Mouse (Mus musculus) frontal cortex, adult 2 months (tissue): Measurements from ENCODE around the gene Rbms2. TPM values are rescaled to one million over a fixed set of nuclear protein-coding genes. Genes with fewer than 3 reads are reported as not detected.
A peak's percentile ranks its signal among the peaks of the same experiment; 100 is the strongest.
"Not testable (repeated sequence)": the region's sequence is repeated elsewhere in the genome, so short reads cannot be mapped to it uniquely, and the experiment has no call there.

Experiments
- DNase-seq, 2 experiments: peaks; one replicate each; pipeline ENCODE4 v3.0.0; 2022; ENCODE audit warnings: low spot score in 1 of 2; ENCODE audit errors: extremely low spot score in 1 of 2
- polyA plus RNA-seq: library from polyadenylated mRNA; depleted of rRNA; stranded (reverse); fragments of >200 nt; gene quantifications from 2 replicates; pipeline ENCODE4 v1.2.3, GENCODE M21; 2012; rRNA removed

The Rbms2 gene
- 19.1 and 20.1 TPM in 2 replicates for polyA plus RNA-seq

DNA sequence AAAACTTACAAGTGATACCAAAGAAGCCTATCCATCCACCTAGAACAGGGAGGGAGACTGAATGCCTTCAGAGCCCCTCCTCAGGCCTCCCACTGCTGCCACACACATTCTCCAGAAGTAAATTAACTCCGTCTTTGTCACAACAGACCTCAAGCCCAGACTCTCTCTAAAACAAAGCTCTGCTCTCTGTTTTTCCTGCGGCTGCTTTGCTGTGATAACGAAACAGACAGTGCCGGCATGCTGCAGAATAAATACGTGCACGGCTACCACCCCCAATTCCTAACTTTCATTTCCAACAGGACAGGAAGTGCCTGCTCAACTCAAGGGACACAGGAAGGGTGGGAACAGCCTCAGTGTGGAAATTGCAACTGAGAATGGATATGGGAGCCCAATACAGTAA is at the start of gene Rbms2:
Rbms2 (minus strand) TSS at position 309 of the 400 bp plus-strand sequence.
- DNase-seq: no peak

DNA sequence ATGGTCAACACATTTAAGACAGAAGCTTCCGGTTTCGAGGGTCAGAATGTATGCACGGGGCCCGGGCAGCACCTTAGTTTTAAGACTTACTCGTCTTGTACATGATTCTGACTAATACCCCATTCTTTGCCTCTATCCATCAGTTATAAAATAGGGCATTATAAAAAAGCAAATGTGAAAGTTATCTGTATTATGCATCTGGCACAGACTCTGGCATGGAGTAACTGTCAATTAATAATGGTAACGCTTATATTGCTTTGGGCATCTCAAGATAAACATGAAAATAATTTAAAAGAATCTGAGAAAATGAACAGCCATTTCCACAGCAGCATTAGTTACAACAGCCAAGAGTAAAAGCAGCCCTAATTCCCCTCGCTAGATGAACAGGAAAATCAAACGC is 47.9 kb upstream of the Rbms2 start:
- no peak for DNase-seq

DNA sequence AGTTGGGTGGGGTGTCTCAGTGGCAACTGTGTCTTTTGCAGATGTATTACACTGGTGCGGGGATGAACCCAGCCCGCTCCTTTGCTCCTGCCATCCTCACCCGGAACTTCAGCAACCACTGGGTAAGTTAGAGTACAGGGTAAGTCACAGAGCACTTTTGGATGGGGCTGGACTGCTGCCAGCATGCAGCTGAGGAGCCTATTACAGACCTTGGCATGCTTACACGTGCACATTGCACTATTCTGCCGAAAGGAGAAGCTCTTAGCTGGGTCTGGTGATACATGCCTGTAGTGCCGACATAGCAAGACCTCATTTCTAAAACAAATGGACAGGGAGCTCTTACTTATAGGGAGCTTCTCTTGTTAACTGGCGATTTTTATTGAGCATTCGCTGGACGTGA is 47.5 kb upstream of the Rbms2 start:
- DNase-seq: no peak

DNA sequence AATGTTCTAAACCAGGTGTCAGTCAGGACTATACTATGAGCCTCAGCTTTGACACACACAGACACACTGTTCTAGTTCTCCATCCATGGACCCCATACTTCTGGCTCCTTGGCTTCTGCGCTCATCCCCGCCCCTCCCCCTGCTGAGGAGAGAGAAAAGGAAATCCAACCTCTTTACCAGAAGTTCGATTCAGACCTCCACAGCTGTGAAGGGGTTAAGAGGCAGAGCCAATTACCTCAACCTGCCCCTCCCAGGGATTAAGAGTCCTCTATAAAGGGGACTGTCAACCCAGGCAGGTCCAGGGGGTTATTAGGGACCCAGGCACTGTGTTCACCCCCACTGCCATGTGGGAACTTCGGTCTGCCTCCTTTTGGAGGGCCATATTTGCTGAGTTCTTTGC is 45.4 kb upstream of the Rbms2 start, which contains the start of gene Mip:
Mip (plus strand) TSS at position 301 of the 400 bp plus-strand sequence.
- no peak for DNase-seq

DNA sequence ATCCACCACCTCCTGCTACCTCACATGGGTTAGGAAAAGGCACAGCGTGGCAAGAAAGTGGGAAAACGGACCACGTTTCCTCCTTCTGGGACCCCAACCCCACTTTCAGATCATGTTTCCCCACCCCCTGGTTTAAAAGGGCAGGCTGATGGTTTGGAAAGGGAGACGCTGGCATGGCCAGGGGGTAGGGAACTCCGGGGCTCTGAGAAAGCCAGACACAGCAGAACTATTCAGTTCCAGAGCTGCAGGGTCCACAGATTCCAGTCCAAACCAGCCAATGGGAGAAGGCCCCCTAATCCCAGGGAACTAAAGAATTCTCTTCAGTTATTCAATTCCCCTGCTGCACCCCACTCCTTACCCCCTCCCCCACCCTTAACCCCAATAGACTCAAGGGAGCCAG is 45.0 kb upstream of the Rbms2 start:
- DNase-seq: no peak

DNA sequence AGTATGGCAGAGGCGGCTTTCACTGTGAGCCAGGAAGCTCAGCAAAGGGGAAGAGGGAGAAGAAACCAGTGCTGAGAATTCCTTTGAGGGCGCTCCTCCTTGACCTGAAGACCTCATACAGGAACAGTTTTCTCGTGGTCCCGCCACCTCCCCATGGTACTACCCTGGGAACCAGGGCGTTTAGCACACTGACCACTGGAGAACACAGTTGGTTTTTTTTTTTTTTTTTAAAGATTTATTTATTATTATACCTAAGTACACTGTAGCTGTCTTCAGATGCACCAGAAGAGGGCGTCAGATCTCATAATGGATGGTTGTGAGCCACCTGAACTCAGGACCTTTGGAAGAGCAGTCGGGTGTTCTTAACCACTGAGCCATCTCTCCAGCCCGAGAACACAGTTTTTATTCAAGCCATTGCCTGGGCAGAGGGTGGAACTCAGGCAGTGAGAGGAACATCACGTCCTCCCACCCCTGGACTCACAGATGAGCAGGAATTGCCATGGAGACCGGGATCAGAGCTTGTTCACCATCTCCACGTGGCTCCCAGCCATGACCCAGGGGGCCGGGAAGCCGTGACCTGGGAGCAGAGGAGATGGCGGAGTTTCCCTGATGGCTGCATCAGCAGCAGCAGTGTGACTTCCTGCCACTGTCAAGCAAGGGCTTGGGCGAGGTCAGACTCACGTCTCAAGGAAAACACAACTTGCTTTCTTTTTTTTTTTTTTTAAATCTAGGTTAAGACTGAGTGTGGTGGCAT is 41.6 kb upstream of the Rbms2 start:
- DNase-seq: no peak

DNA sequence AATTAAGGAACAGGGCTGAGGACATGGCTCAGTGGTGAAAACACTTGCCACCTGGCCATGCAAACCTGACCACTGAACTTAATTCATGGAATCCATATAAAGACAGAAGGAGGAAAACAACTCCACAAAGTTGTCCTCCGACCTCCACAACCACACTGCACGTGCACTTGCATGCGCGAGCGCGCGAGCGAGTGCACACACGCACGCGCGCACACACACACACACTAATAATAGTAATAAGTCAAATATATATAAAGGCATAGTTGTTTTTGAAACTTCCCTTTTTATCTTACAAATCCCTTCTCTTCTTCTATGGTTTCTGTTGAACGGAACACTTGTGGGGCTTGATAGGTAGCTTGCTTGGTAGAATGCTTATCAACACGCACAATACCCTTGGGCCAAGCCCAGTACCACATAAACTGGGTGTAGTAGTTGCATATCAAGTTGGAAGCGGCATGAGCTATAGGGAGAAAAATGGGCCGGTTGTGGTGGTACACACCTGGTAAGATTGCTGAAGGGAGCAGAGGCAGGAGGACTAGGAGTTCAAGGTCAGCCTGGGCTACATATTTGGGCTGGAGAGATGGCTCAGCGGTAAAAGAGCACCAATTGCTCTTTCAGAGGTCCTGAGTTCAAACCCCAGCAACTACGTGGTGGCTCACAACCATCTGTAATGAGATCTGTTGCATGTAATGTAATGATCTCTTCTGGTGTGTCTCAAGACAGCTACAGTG is 38.5 kb upstream of the Rbms2 start:
- no peak for DNase-seq

DNA sequence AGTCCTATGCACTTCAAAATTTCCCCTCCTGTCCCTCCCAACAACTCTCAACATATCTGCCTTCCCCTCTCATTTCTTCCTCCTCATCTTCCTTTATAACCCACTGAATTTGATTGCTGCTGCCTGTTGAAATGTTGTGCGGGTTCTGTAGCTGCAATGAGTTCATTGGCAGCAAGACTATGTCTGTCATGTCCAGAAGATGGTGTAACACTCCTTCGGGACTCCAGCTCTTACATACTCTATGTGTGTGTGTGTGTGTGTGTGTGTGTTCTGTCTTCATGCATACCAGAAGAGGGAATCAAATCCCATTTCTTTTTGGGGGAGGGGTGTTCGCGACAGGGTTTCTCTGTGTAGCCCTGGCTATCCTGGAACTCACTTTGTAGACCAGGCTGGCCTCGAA is 34.9 kb upstream of the Rbms2 start:
- DNase-seq: no peak

DNA sequence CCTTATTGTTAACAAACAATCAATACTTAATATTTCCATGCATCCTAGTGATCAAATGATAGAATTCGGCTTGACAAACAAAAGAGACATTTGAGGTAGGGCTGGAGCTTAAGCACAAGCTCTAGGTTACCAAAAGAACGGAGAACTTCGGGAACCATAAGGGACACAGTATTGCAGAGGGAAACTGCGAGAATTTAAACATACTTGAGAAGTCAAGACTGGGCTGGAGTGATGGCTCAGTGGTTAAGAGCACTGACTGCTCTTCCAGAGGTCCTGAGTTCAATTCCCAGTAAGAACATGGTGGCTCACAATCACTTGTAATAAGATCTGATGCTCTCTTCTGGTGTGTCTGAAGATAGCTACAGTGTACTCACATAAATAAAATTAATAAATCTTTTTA is 34.0 kb upstream of the Rbms2 start:
- DNase-seq: not testable (repeated sequence)

DNA sequence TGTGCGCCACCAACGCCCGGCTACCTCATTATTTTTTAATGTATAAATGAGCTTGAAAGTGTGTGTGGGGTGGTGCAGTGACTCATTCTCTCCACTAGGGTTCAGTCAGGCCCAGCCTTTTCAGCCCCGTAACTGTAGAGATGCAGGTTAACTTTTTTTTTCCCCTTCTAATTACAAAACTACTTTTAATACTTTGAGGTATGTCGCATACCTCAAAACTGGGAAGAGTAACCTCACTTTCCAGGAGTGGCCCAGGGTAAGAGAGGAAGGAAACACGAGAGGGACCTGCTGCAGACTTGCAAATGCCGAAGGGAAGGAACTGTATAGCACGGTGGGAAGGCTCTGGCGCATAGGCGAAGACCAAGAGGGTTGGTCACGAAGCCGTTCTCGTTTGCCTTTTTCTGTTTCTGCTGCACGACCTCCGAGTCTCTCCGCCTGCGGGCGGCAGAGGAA is 32.8 kb upstream of the Rbms2 start:
- peak in 1 of 2 experiments; percentile 84 for DNase-seq

DNA sequence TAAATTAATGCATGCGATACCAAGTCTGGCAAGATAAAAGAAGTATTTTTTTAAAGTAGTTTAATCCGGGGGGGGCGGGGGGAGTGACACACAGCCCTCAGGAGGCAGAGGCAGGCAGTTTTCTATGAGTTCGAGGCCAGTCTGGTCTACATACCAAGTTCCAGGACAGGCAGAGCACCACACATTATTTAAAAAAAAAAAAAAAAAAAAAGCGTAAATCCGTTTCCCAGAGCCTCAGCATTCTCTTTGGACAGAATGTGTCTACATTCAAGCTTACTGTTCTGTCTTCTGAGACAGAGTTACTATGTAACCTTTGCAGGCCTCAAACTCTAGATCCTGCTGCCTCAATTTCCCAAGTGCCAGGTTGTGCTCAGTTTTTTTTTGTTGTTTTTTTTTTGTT is 32.1 kb upstream of the Rbms2 start:
- DNase-seq: no peak

DNA sequence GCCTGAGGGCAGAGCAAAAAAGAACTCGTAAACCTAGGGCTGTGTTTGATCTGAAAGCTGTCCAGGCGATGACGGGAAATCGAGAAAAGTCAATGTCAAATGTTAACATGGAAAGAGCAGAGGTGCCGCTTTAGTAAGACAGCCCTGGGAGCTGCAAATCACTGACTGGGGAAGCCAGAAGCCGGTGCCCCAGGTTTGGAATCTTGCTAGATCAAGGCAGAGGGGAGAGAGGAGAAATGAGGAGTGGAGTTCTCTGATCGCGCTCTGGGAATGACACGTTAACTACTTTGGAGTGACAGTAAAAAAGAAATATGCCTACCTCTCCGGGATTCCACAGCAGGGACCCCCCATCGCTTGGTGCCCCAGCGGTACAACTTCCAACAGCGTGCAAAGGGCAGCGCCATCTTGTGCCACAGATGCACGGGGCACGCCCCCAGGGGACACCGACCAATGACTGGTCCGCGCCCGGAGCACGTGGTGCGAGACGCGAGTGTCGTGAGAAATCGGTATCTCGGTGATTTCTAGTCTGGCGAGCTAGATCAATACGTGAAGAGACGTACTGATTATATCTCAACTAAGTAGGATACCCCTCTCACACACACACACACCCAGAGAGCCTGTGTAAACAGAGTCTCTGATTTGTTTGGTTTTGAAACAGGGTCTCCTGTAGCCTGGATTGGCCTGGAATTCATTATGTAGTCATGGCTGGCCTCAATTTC is 31.5 kb upstream of the Rbms2 start, which contains the start of gene Spryd4:
Spryd4 (minus strand) TSS at position 418 of the 719 bp plus-strand sequence.
- peak; percentile 84 to 94 for DNase-seq

DNA sequence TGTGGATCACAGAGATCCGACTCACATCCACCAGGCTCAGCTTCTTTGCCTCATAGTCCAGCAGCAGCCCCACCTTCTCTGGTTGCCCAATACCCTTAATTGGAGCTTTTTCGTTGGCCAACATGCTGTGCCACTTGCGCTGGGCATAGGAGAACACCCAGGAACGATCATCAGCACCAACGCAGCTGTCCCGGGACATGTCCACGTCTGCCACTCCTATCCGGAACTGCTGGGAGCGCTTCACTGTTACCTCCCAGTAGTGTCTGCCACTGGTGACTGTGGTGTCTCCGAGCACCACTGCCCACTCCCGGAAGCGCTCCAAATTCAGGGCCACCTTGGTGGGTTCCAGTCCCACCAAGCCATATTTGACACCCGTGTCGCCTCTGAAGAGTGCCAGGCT is 30.9 kb upstream of the Rbms2 start:
- no peak for DNase-seq

DNA sequence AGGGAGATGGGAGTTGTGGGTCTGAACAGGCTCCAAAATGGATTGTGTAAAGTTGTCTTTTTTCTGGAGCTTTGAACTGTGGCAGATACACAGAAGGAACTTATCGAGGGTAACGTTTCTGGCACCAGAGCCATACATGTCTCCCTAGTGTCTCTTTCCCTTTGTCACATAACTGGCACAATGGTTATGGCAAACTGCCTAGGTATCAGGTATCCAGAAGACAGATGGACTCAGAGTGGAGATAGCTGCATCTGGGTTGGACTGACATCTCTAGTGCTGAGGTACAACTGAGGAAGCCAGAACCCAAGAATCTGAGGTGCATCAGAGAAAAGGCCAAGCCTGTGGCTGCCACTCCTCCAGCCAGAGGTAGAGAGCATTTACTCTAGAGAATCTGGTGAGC is 30.0 kb upstream of the Rbms2 start:
- no peak for DNase-seq

DNA sequence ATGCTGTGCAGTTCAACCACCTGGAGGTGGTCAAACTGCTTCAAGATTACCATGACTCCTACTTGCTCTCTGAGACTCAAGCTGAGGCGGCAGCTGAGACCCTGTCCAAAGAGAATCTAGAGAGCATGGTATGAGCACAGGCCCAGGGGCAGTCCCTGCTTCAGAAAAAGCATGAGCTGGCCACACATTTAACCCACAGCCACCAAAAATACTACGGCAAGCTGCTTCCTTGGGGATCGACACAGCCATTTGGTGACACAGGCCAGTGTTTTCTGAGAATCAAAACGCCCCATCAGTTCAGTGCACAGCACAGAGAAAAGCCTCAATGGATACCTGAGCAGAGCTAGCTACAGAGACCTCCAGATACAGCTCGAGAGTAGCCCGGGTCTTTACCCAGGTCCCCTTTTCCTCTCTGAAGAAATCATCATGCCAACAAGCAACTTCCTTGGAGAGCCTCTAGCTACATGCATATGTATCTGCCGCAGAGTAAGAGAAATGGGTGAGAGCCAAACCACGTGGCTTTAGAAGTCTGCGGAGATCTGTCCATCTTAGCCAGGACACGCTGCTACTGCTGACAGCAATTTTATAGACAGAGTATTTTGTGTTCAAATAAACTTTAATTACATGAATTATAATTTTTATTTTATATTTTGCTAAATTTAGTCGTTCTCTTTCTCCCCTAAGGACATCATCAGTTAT is 29.4 kb upstream of the Rbms2 start:
- no peak for DNase-seq

DNA sequence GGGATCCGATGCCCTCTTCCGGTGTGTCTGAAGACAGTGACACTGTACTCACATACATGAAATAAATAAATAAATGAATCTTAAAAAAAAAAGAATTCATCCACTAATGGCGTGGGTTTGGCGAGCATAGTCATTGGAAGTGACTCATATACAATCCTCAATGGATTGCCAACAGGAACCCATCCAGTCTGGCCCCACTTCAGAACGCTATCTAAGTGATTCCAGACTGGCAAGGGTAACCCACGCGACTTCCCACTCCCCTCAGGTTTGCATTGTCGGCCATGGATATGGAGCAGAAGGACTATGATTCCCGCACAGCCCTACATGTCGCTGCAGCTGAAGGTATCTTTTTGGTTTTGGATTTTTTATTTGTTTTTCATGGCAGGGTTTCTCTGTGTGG is 28.2 kb upstream of the Rbms2 start:
- DNase-seq: no peak

DNA sequence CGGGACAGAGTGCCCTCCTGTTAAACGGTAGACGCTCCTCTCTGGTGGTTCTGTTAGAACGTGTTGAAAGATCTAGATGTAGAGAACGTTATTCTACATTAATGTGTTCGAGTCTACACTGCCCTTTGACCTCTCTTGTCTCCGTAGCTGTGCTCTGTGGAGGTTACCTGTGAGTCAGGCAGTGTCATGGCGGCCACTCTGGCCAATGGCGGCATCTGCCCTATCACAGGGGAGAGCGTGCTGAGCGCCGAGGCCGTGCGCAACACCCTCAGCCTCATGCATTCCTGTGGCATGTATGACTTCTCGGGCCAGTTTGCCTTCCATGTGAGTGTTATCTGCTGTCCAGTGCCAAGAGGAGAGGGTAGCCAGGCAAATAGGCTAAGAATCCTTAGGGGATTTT is 24.8 kb upstream of the Rbms2 start:
- DNase-seq: no peak

DNA sequence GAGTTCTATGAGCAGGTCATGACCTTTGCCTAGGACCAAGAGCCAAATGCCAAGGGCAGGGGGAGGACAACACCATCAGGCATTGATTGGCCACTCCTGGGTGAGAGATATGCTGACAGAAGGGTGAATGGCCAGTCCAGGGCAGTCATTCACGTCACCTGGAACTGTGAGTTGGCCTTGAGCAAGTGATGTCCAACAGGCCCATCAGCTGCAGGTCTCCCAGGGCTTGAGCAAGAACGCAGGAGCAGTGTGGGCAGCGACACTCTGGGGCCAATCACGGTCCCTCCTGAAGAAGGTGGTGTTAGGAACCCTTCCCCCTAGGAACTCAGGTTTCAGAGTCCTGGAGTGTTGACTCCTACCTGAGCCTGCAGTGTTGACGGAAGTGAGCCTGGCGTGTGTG is 21.8 kb upstream of the Rbms2 start:
- DNase-seq: no peak

DNA sequence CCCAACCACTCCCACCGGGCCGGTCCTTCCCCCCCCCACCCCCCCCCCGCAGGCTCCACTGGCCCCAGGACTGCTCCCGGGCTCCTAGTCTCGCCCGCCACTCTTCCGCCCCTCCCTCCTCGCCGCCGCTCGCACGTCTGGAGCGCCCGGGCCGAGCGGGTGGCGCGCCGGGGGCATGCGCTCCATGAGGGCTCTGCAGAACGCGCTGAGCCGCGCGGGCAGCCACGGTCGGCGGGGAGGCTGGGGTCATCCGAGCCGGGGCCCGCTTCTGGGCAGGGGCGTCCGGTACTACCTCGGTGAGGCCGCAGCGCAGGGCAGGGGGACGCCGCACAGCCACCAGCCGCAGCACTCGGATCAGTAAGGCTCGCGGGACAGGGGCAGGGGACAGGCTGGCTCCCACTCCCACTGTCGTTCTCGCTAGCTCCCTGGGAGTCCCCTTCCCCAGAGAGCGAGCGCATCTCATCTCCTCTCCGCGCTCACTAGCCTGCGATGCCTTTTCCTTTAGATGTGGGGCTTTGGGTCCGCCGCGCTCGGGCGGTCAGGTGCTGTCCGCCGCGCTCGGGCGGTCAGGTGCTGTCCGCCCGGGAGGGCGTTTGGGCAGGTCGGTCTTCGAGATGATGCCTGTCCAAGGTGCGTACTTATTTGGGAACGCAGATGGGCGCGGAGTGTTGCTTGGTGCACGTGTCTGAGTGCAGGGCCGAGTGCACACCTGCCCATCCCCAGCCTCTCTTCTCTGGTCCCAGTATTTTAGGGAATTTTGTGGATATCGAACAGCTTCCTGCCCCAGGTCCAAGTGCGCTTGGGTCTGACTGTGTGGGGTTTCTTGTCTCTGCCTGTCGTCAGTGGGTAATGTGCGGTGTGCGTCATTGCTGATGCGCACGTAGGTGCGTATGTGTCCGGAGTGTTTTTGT is 14.7 kb upstream of the Rbms2 start:
- peak; percentile 48 to 72 for DNase-seq
